Mouse (Mus musculus) CH12.LX (cell line): ENCODE measurements around the gene Exoc3l2. TPM values are rescaled to one million over a fixed set of nuclear protein-coding genes. Genes with fewer than 3 reads are reported as not detected.

Experiments used
- DNase-seq: peaks from one replicate; pipeline ENCODE4 v3.0.0-alpha.2; 2013; ENCODE audit errors: extremely low read depth
- H3K27ac ChIP-seq: 2 replicates; pipeline ENCODE4 v1.5.1; 2012; ENCODE audit warnings: low read depth, mild to moderate bottlenecking, control low read depth, moderate library complexity; ENCODE audit not compliant: insufficient read depth
- H3K27me3 ChIP-seq: replicated peaks from 2 replicates; pipeline ENCODE3; 2012; ENCODE audit warnings: inconsistent platforms
- H3K36me3 ChIP-seq, 2 experiments: replicated peaks in 1 of 2; 2 replicates each; pipeline versions ENCODE3 to v1.6.1; 2012; ENCODE audit warnings: inconsistent platforms in 1 of 2, low read length in 1 of 2, mild to moderate bottlenecking in 1 of 2, mixed read lengths in 1 of 2, moderate library complexity in 1 of 2; ENCODE audit not compliant: control insufficient read depth in 1 of 2, insufficient read depth in 1 of 2
- H3K4me1 ChIP-seq, 2 experiments: 2 replicates each; pipeline ENCODE4 v1.6.1; 2012; ENCODE audit warnings: inconsistent platforms in 1 of 2, moderate library complexity in 1 of 2; ENCODE audit not compliant: insufficient read depth in 2 of 2, control insufficient read depth in 1 of 2
- H3K4me2 ChIP-seq: 2 replicates; pipeline ENCODE4 v1.6.1; 2012; ENCODE audit warnings: low read depth, mild to moderate bottlenecking, control low read depth; ENCODE audit not compliant: poor library complexity, insufficient read depth, severe bottlenecking
- H3K4me3 ChIP-seq, 3 experiments: fragments of 150-350 bp in 1 of 3; sonication (generic) in 1 of 3; replicated peaks in 1 of 3; 2 replicates each; pipeline versions ENCODE3 to v1.5.1; 2011 to 2012; ENCODE audit warnings: low read depth in 2 of 3, low read length in 2 of 3, mild to moderate bottlenecking in 2 of 3, moderate library complexity in 2 of 3, control low read depth in 1 of 3, improper control_type of control experiment in 1 of 3, inconsistent platforms in 1 of 3, mixed read lengths in 1 of 3; ENCODE audit not compliant: poor library complexity in 1 of 3
- H3K79me2 ChIP-seq: replicated peaks from 2 replicates; pipeline ENCODE4 v1.6.1; 2012; ENCODE audit warnings: mild to moderate bottlenecking, moderate library complexity; ENCODE audit not compliant: control insufficient read depth, poor library complexity, insufficient read depth, severe bottlenecking; ENCODE audit errors: extremely low read depth
- H3K9ac ChIP-seq: 2 replicates; pipeline ENCODE4 v1.6.1; 2012; ENCODE audit warnings: low read depth, mild to moderate bottlenecking, control low read depth, moderate library complexity; ENCODE audit not compliant: insufficient read depth
- H3K9me3 ChIP-seq: replicated peaks from 2 replicates; pipeline ENCODE3; 2012; ENCODE audit warnings: low read length, inconsistent platforms, mixed read lengths
- BHLHE40 ChIP-seq: IDR thresholded peaks from 2 replicates; pipeline ENCODE4 v1.6.1; 2011; ENCODE audit warnings: mild to moderate bottlenecking, low read depth, low read length, improper control_type of control experiment
- CHD1 ChIP-seq: IDR thresholded peaks from 2 replicates; pipeline ENCODE4 v1.6.1; 2012; ENCODE audit warnings: low read depth, low read length, improper control_type of control experiment, inconsistent platforms
- CHD2 ChIP-seq: IDR thresholded peaks from 2 replicates; pipeline ENCODE4 v1.6.1; 2011; ENCODE audit warnings: low read length, improper control_type of control experiment
- ETS1 ChIP-seq: conservative IDR thresholded peaks from 2 replicates; pipeline ENCODE4 v1.6.1; 2012; ENCODE audit warnings: low read depth, mild to moderate bottlenecking, inconsistent platforms, low read length, improper control_type of control experiment, moderate library complexity
- GABPA ChIP-seq: IDR thresholded peaks from 2 replicates; pipeline ENCODE4 v1.6.1; 2012; ENCODE audit warnings: low read depth, low read length, improper control_type of control experiment, inconsistent platforms; ENCODE audit not compliant: insufficient replicate concordance
- HCFC1 ChIP-seq: IDR thresholded peaks from 2 replicates; pipeline ENCODE4 v1.6.1; 2012; ENCODE audit warnings: low read depth, mild to moderate bottlenecking, inconsistent platforms, low read length, improper control_type of control experiment
- JUN ChIP-seq: IDR thresholded peaks from 2 replicates; pipeline ENCODE4 v1.6.1; 2011; ENCODE audit warnings: low read depth, mild to moderate bottlenecking, low read length, improper control_type of control experiment, moderate library complexity; ENCODE audit not compliant: insufficient read depth
- MAZ ChIP-seq: IDR thresholded peaks from 2 replicates; pipeline ENCODE4 v1.6.1; 2012; ENCODE audit warnings: low read depth, mild to moderate bottlenecking, inconsistent platforms, low read length, improper control_type of control experiment, moderate library complexity
- MXI1 ChIP-seq: IDR thresholded peaks from 2 replicates; pipeline ENCODE4 v1.6.1; 2011; ENCODE audit warnings: mild to moderate bottlenecking, low read depth, low read length, improper control_type of control experiment
- MYC ChIP-seq: IDR thresholded peaks from 2 replicates; pipeline ENCODE4 v1.6.1; 2011; ENCODE audit warnings: low read depth, mild to moderate bottlenecking, improper control_type of control experiment, low read length
- NELFE ChIP-seq: IDR thresholded peaks from 2 replicates; pipeline ENCODE4 v1.6.1; 2011; ENCODE audit warnings: low read depth, low read length, improper control_type of control experiment
- POLR2A ChIP-seq: IDR thresholded peaks from 2 replicates; pipeline ENCODE4 v1.6.1; 2011; ENCODE audit warnings: low read depth, mild to moderate bottlenecking, improper control_type of control experiment, low read length
- RAD21 ChIP-seq: IDR thresholded peaks from 2 replicates; pipeline ENCODE4 v1.6.1; 2011; ENCODE audit warnings: low read depth, mild to moderate bottlenecking, low read length, improper control_type of control experiment, moderate library complexity
- RCOR1 ChIP-seq: conservative IDR thresholded peaks from 2 replicates; pipeline ENCODE4 v1.6.1; 2012; ENCODE audit warnings: low read depth, mild to moderate bottlenecking, inconsistent platforms, low read length, improper control_type of control experiment
- SIN3A ChIP-seq: IDR thresholded peaks from 2 replicates; pipeline ENCODE4 v1.6.1; 2012; ENCODE audit warnings: low read length, improper control_type of control experiment, inconsistent platforms
- SMC3 ChIP-seq: IDR thresholded peaks from 2 replicates; pipeline ENCODE4 v1.6.1; 2011; ENCODE audit warnings: low read depth, low read length, improper control_type of control experiment
- dilution Hi-C: fragments of 300-500 bp; cut with MboI; formaldehyde crosslinking; loops from 2 replicates; pipeline ENCODE4 v1.14.3; 2020; ENCODE audit warnings: low sequenced_read_pairs; ENCODE audit not compliant: extremely low pct_unique_long_range_greater_than_20kb, extremely low pct_ligation_motif_present
- in situ Hi-C: fragments of 300-500 bp; cut with MboI; formaldehyde crosslinking; loops from 3 replicates; pipeline ENCODE4 v1.14.3; 2019; ENCODE audit warnings: low sequenced_read_pairs, low pct_ligation_motif_present, low pct_unique_long_range_greater_than_20kb, mixed read lengths
- polyA plus RNA-seq: library from polyadenylated mRNA; unstranded; fragments of >175 nt; gene quantifications from 2 replicates; pipeline ENCODE4 v1.2.1, GENCODE M21; 2012; ENCODE audit warnings: low read depth; ENCODE audit not compliant: insufficient read length
- total RNA-seq, 2 experiments: library from RNA; depleted of rRNA; stranded (reverse); fragments of 300-350 nt in 1 of 2; fragments of >200 nt in 1 of 2; gene quantifications; 2 replicates each; pipeline ENCODE4 v1.2.3; 2012 to 2014

Exoc3l2 gene
- total RNA-seq (2012; rRNA removed) (0.08 TPM in 2 replicates), total RNA-seq (2014; rRNA removed) (not detected in 2 replicates), polyA plus RNA-seq (not detected in 2 replicates)

- H3K4me3 ChIP-seq, result no peak within 1 kb of the TSS
- H3K9ac ChIP-seq, result no peak within 1 kb of the TSS
These were observed at the start of gene Exoc3l2 for GRCm38 (mm10) chr7:19462884-19463381. Gene Exoc3l2 (plus strand): TSS chr7:19463331.

GRCm38 (mm10) chr7:19413525-19413924, 49.6 kb upstream of the Exoc3l2 start:
- no peak for DNase-seq
- no peak overlapping the region for H3K4me3 ChIP-seq
- in situ Hi-C loops (loop anchor here (25.0 kb wide), 2 partner anchors 149 to 449 kb away; partner anchors contain the start of genes Ceacam16, Gm19345 and Ppp1r37), dilution Hi-C loops (no loop called here)
- TF ChIP-seq HCFC1, result no peak
- TF ChIP-seq MXI1, result no peak
- no peak for TF ChIP-seq MYC
- TF ChIP-seq GABPA, result no peak
- no peak for TF ChIP-seq CHD1
- no peak for TF ChIP-seq CHD2
- TF ChIP-seq MAZ, result no peak
- TF ChIP-seq BHLHE40, result no peak
- no peak for TF ChIP-seq JUN
- TF ChIP-seq NELFE, result no peak
- TF ChIP-seq ETS1, result no peak
- no peak for TF ChIP-seq SMC3
- TF ChIP-seq POLR2A, result no peak
- no peak for TF ChIP-seq RCOR1
- H3K9ac ChIP-seq, result no peak overlapping the region
- peaks cover 5 to 25% of the 10 kb centered on the region in 2 experiments; a peak in 3 of 4 replicates for H3K4me1 ChIP-seq
- H3K9me3 ChIP-seq, result peaks cover 15% of the 10 kb centered on the region
- H3K4me2 ChIP-seq, result no peak overlapping the region
- H3K27me3 ChIP-seq, result peaks cover 56% of the 10 kb centered on the region
- H3K36me3 ChIP-seq, result no peaks in the 10 kb centered on the region
- no peak overlapping the region for H3K27ac ChIP-seq
- no peaks in the 10 kb centered on the region for H3K79me2 ChIP-seq

More at GRCm38 (mm10) chr7:19462884-19463381, at the start of gene Exoc3l2:
- in situ Hi-C loops (no loop called here), dilution Hi-C loops (no loop called here)
- H3K79me2 ChIP-seq, result no peaks in the 10 kb centered on the region
- peaks cover 5 to 17% of the 10 kb centered on the region in 2 experiments for H3K4me1 ChIP-seq
- TF ChIP-seq SMC3 (no peak), SIN3A (no peak), RAD21 (no peak)
- DNase-seq, result no peak
- H3K9me3 ChIP-seq, result no peaks in the 10 kb centered on the region
- H3K27me3 ChIP-seq, result peaks cover 47% of the 10 kb centered on the region
- H3K4me2 ChIP-seq, result no peak within 1 kb of the TSS
- H3K27ac ChIP-seq, result no peak within 1 kb of the TSS
- H3K36me3 ChIP-seq, result no peaks in the 10 kb centered on the region
